Mouse (Mus musculus) heart, adult 2 months (tissue): ENCODE data around the gene Hao1.

Experiments used
- CTCF ChIP-seq: fragments of 200-600 bp; IDR thresholded peaks from 2 replicates; pipeline ENCODE4 v1.8.1; 2022; ENCODE audit warnings: antibody characterized with exemption, mild to moderate bottlenecking, moderate library complexity
- EP300 ChIP-seq: fragments of 200-500 bp; IDR thresholded peaks from 2 replicates; pipeline ENCODE4 v1.6.1; 2011; ENCODE audit warnings: low read depth, low read length, control low read depth; ENCODE audit not compliant: insufficient read depth
- POLR2A ChIP-seq: fragments of 200-500 bp; IDR thresholded peaks from 2 replicates; pipeline ENCODE4 v1.6.1; 2011; ENCODE audit warnings: mild to moderate bottlenecking, low read depth, low read length, control low read depth; ENCODE audit not compliant: insufficient read depth

DNA sequence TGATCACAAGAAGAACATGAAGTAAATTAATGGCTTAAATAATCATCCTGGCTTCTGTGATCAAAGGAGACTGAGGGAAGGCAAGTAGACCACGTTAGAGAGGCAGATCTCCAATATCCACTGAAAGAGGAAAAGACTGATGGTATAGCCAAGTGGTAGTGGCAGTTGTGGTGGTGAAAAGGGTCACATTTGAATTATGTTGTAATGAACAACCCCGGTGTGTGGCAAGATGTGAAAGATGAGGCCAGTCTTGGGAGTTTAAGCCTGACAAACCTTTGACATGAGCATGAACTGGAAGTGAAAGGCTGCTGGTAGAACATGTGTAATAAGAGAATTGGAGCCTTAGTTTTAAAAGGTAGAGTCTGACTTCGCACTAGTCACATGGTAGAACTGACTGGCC lies 54.4 kb downstream of the Hao1 start:
- TF ChIP-seq POLR2A = no peak
- no peak for TF ChIP-seq CTCF
- TF ChIP-seq EP300 = no peak
